Mouse (Mus musculus) bone marrow macrophage, adult 2 months (primary cell): ENCODE measurements around the gene Gm47289.

ENCODE experiments used
- CTCF ChIP-seq: IDR thresholded peaks from 2 replicates; pipeline ENCODE4 v1.5.1; 2012; ENCODE audit warnings: low read depth, mild to moderate bottlenecking, low read length, moderate library complexity
- POLR2A ChIP-seq: IDR thresholded peaks from 2 replicates; pipeline ENCODE4 v1.6.1; 2012; ENCODE audit warnings: mild to moderate bottlenecking, low read depth, low read length, borderline replicate concordance

- TF ChIP-seq CTCF, result no peak
- no peak for TF ChIP-seq POLR2A
Observed at GRCm38 (mm10) chr9:119181241-119181728, 22.3 kb downstream of the Gm47289 start.
